Mouse (Mus musculus) frontal cortex, postnatal 25 days (tissue): Measurements from ENCODE around the gene Zfp827.

Experiments
- DNase-seq, 2 experiments: peaks; one replicate each; pipeline ENCODE4 v3.0.0; 2022; ENCODE audit warnings: low spot score in 2 of 2

Zfp827 gene

GRCm38 (mm10) chr8:79065924-79066323, 37.7 kb downstream of the Zfp827 start:
- DNase-seq: no peak

DNA sequence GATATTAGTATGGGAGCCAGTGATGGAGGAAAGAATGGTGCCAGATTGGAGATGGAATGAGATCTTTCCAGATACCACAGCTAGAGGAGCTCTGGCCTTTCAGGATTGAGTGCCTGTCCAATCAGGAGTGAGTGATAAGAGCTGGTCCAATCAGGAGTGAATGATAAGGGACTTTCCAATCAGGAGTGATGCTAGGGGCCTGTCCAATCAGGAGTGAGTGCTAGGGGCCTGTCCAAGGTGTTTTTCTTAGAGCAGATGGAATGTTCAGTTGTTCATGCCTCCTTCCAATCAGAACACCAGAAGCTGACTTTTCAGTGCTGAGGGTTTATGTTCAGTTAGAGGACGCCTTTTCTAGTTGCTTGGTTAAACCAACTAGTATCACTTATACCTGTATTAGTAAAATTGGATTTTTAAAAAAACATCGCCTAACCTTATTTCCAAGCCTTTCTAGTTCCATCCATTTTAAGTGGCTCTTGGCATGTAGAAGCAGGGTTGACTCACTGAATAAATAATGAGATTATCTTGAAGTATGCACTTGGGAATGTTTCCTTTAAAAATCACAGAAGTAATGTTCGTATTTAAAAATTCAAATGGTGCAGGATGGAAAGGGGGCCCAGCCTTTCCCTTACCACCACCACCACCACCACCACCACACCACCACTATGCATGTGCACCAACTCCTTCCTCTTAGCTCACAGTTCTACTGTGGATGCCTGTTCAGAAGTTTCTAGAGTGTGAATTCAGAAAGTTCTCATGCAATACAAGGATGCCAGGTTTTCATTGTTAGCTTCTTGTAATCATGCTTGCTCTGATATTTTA, 39.8 kb downstream of the Zfp827 start:
- no peak for DNase-seq

- no peak for DNase-seq
These were observed 45.1 kb downstream of the Zfp827 start for GRCm38 (mm10) chr8:79073311-79073710.

DNA sequence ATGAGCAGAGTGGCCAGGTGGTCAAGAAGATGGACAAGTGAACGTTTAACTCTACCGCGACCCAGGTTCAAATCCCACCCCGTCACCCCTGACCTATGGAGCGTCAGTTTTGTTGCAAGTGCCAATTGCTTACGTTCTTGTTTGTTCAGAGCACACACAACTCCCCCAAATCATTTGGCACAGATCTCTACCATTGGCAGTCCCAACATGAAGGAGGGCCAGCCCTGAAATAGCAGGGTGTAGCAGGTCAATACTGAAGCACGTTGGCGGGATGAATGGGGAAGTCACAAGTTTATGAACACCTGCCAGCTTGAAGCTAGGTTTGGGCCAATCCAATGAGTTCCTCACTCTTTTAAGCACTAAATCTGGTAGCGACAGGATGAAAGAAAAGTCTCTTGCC, 46.7 kb downstream of the Zfp827 start:
- DNase-seq: no peak

DNA sequence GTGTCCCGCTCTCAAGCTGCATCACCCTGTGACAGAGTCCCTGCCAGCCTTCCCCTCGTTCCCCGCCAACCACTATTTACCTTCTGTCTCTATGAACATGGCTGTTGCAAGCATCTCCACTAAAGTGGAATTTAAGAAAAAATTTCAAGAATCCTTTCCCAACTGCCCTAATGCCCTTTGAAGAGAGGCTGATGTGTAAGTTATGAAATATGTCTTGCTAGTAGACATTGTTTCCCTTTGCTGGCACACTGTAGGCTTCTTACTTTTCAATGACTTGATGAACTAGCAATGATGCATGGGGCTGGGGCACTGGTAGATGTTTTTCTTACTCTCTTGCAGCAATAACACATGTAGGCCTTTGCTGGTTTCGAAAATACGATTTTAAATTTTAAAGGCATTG, 49.0 kb downstream of the Zfp827 start:
- no peak for DNase-seq

DNA sequence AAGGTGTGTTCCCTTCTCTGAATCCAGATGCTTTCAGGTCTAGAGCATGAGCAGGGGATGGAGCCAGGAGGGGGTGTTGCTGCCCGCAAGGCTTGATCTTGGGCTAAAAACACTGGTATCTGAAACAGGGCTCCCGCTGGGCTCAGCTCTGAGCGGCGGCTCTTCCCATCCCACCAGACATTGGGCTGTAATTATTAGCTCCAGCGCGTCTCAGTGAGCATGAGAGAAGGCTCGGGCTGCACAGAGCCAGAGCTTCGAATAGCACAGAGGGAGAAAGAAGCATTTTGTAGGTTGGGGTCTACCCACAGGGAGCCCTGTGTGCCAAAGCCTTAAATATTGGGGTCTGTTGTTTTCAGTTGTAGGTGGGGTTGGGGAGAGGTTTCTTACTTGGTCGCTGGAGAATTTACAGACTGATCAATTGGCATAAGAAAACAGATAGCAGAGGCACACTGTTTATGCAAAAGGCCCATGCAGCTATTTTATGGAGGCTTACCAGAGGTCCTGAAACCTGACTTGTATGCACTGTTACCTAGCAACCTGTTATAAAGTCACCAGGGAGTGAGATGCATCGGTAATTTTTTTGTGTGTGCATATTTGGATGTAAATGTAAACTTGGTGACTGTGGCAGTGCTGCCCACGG, 50.4 kb downstream of the Zfp827 start:
- DNase-seq: no peak

GRCm38 (mm10) chr8:79079196-79079561, 50.9 kb downstream of the Zfp827 start:
- no peak for DNase-seq

- DNase-seq: no peak
These were observed 52.0 kb downstream of the Zfp827 start for GRCm38 (mm10) chr8:79080096-79080739.

DNA sequence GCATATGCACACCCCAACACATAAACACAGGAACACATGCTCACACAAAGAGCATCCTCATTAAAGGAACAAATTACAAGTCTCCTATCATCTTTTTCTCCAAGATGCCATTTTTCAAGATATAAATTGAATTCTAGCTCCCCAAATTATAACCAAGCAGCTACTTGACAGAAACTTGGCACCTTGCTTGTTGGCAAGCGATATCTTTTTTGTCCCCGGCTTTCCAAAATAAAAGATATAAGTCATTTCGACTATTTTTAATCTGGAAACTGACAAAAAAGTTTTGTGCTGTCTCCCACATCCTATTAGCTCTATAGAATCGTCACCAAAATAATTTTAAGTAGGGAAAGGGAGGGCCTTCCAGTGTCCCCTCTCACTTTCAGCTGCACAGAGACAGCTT, 53.1 kb downstream of the Zfp827 start:
- no peak for DNase-seq

DNA sequence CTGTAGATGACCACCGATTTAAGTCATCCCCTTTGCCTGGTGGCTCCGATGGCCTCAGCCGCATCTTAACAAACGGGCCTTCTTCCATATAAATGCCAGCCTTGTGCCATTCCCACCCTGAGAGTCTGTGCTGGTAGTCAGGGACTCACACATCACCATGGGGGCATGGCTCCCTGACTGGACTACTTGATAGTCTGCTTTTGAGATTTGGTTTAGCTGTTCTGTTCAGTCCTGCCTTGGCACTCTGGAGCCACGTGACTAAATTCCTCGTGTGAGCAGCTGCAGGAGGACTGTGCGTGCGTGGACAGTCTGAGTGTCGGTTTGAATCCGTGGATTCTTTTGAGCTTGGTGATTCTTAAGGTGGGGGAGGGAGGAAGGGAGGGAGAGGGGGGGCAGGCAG, 53.7 kb downstream of the Zfp827 start:
- DNase-seq: no peak

DNA sequence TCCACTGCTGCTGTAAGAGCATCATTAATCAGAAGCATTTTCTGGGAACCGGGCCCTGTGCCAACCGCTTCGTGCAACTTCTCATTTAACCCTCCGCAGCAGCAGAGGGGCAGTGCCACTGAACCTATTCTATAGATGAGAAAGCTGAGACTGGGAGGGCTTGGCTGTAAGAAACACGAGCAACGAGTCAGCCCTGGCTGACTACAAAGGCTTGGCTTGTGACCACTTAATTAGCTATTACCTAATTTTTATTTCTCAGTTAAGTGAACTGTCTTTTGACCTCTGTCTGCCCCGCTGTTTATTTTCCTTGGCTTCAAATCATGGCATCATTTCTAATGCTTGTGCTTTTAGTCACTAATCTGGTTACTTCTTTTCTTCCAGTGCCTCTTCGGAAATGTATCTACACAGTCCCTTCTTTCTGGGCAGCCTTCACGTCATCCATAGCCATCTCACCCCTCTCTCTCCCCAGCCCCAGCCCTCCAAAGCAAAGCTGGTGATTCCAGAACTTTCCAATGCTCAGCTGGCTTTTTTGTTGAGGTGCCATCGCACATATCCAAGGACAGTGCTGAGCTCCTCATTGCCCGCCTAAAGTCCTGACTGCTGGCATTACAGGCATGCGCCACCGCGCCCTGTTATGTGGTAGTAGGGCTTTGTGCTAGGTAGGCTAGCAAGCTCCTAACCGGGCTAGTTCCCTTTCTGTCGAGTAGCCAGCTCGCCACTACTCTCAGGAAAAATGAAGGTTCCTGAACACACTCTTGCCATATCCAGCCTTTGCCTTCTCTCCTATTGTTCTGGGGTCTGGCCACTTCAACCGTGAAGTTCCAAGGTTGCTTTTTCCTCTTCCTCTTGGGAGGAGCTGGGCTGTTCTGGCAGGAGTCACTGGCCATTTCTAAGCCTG, 55.5 kb downstream of the Zfp827 start:
- no peak for DNase-seq

DNA sequence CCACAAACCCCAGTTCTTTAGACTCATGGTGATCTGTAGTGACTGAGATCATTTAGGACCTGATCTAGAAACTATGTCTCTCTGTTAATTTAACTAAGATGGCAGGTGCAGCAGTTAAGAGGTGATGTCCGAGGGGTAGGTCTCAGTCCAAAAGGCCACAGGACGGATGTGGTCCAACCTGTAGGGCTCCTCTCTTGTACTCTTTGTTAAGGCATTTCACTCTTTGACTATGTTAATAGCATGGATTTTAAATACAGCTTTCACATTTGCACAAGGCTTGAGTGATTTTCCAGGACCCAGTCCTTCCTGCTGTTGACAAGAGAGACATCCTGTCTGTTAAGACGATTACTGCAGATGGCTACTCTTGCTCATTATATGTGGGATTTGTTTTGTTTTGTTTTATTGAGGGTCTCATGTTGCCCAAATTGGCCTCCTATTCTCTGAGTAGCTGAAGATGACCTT, 56.2 kb downstream of the Zfp827 start:
- no peak for DNase-seq

DNA sequence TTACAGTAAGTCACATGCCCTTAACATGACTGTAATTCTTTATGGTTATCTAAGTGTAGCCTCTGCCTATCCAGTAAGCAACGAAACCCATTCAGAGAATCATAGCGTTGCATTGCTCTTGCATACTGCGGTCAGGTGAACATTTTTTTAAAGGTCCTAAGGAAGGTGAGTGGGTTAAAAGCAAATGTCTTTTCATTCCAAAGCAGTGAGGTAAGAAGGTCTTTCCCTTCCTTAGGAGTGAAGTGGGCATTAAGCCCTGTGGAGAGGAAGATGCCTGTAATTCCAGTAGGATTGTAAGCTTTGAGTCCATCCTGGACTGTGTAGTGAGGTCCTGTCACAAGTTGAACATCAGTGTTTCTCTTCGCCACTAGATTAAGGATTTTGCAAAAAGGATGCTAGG, 66.2 kb downstream of the Zfp827 start:
- DNase-seq: no peak

DNA sequence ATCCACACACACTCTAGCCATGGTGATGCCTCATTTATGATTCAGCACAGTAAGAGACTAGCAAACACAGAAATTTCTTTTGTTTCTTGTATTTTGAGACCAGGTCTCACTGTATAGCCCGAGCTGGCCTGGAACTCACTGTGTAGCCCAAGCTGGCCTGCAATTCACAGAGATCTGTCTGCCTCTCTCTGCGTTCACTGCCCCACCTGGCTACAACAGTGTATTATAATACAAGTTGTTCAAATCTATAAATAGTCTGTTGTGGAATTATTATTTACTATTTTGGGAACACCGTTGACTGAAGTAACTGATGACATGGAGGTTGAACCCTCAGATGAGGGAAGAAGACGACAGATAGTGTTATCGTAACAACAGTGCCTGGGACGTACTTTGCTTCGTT, 66.9 kb downstream of the Zfp827 start:
- no peak for DNase-seq

GRCm38 (mm10) chr8:79096970-79097369, 68.7 kb downstream of the Zfp827 start:
- no peak for DNase-seq

DNA sequence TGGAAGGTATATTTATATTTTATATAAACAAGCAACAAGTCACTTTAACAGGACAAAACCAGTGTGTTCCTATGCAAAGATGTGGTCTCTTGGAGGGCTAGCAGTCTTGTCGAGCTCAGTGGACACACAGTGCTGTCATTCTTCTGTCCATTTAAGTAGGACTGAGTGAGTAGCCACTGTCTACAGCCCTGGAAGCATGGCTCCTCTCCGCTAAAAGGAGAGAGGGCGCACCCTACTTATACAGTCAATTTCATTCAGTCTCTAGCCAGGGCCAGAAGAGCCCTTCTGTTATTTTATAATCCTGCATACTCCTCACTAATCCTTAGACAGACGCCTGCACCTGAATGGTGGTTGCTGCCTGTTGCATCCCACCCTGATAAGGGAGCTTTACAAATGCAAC, 74.5 kb downstream of the Zfp827 start:
- DNase-seq: no peak

GRCm38 (mm10) chr8:79103185-79103878, 75.1 kb downstream of the Zfp827 start:
- no peak for DNase-seq

DNA sequence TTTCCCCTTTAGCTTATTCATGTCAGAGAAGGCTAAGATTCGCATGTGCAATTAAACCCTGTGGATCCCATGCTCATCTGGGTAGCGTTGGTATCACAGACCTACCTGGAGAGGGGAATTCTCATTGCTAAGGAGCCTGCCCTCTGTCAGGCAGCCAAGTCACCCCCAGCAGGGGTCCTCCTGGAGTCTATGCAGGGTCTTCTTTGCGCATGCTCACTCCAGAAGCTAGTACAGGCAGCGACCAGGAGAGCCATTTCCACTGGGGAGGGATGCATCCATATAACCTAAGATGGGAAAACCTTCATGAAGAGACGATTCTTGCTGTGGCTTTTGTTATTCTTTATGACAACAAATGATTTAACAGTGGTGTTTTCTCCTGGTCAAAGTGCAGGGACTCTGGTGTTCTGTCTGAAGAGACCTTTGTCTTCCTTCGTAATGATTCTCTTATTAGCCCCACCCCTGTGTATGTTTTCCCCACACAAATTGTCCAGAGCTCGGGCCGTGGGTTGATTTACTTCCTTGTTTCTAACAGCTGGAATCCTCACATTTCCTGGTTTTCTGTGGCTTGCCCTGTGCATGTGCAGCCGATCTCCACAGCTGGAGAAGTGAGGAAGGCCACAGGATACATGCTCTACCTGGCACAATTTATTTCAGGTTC, 75.8 kb downstream of the Zfp827 start:
- no peak for DNase-seq

- DNase-seq: no peak
These were observed 76.4 kb downstream of the Zfp827 start for GRCm38 (mm10) chr8:79104634-79105033.

DNA sequence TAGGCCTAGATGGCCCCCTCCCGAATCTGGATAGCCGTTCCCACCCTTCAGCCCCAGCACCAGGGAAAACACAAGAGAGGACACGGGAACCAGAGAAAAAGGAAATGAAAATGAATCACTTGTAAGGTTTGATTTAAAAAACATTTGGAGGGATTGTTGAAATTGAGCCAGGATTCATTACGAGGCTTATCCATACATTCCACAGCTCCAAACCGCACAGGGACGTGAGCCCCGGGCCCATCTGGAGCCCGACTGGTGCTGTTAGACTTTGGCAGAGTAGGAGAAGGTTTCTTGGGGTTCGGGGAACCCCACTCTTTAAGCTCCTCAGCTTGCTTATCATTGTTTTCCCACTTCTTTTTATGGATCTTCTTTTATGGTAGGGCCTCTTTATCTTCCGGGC, 76.9 kb downstream of the Zfp827 start:
- DNase-seq: no peak

GRCm38 (mm10) chr8:79111461-79111860, 83.2 kb downstream of the Zfp827 start:
- DNase-seq: no peak
